Mouse (Mus musculus): ENCODE data around the gene Olfr305.

GRCm38 (mm10) chr7:86386558-86386957 is 19.8 kb upstream of the Olfr305 start, which contains the start of gene Olfr304:
- TF ChIP-seq POLR2A (IDR thresholded peaks at IDR 0.05; ENCODE audit: borderline replicate concordance, control insufficient read depth, low read depth, low read length): no peak
- no peak for TF ChIP-seq CTCF (IDR thresholded peaks at IDR 0.05; ENCODE audit: control insufficient read depth, insufficient read depth, low read length)

All from bone marrow, adult 2 months (tissue).